Mouse (Mus musculus) forebrain, embryonic 14.5 days (tissue): ENCODE data around the gene Raver2. TPM values are rescaled to one million over a fixed set of nuclear protein-coding genes. Genes with fewer than 3 reads are reported as not detected.
A peak's percentile ranks its signal among the peaks of the same experiment; 100 is the strongest.

Source experiments
- ATAC-seq: fragments of 200-750 bp; cut with Nextera tagmentation; 2 replicates; pipeline ENCODE4 v1.8.0; 2017; ENCODE audit warnings: mild to moderate bottlenecking, moderate library complexity
- DNase-seq: peaks from one replicate; pipeline ENCODE4 v3.0.0-alpha.2; 2015; ENCODE audit warnings: low spot score
- H3K27ac ChIP-seq: fragments of 300-500 bp; sonication (generic); 2 replicates; pipeline ENCODE4 v1.5.1; 2014; ENCODE audit warnings: low read depth, mild to moderate bottlenecking, control low read depth, low read length, moderate library complexity
- H3K27me3 ChIP-seq: fragments of 300-500 bp; sonication (generic); replicated peaks from 2 replicates; pipeline ENCODE4 v1.6.1; 2014; ENCODE audit warnings: low read length, control low read depth, mixed read lengths; ENCODE audit not compliant: control insufficient read depth, insufficient read depth
- H3K36me3 ChIP-seq: fragments of 300-500 bp; sonication (generic); 2 replicates; pipeline ENCODE4 v1.6.1; 2014; ENCODE audit warnings: low read length, control low read depth; ENCODE audit not compliant: control insufficient read depth, insufficient read depth
- H3K4me1 ChIP-seq: fragments of 300-500 bp; sonication (generic); 2 replicates; pipeline ENCODE4 v1.6.1; 2014; ENCODE audit warnings: antibody characterized with exemption, low read length, control low read depth; ENCODE audit not compliant: control insufficient read depth, insufficient read depth
- H3K4me2 ChIP-seq: fragments of 300-500 bp; sonication (generic); 2 replicates; pipeline ENCODE4 v1.6.1; 2014; ENCODE audit warnings: mild to moderate bottlenecking, control low read depth, low read length
- H3K4me3 ChIP-seq: fragments of 300-500 bp; sonication (generic); 2 replicates; pipeline ENCODE4 v1.5.1; 2014; ENCODE audit warnings: low read depth, low read length, control low read depth
- H3K9ac ChIP-seq: fragments of 300-500 bp; sonication (generic); 2 replicates; pipeline ENCODE4 v1.6.1; 2014; ENCODE audit warnings: mild to moderate bottlenecking, low read length, control low read depth, moderate library complexity
- H3K9me3 ChIP-seq: fragments of 300-500 bp; sonication (generic); replicated peaks from 2 replicates; pipeline ENCODE4 v1.6.1; 2016; ENCODE audit warnings: low read length, control low read depth, mixed read lengths; ENCODE audit not compliant: control insufficient read depth
- WGBS: fragments of 180-500 bp; shearing (Covaris S2); extraction: QIAGEN DNeasy Blood & Tissue Kit; methylation state at CpG from one replicate; pipeline ENCODE4 v1.1.7; 2014; 5-methylcytosine and 5-hydroxymethylcytosine counted together
- polyA plus RNA-seq: library from polyadenylated mRNA; unstranded; fragments of >200 nt; fragmentation: Nextera tagmentation; extraction: Ambion mirVana; gene quantifications from 2 replicates; pipeline ENCODE4 v1.2.1, GENCODE M21; 2014

The Raver2 gene
- polyA plus RNA-seq, 1 experiment from 2014 or later = 5.4 TPM

GRCm38 (mm10) chr4:101137975-101138374, 69.2 kb downstream of the Raver2 start:
- no peaks in the 10 kb centered on the region for H3K36me3 ChIP-seq
- ATAC-seq (no peak), DNase-seq (no peak)
- no peak overlapping the region for H3K27ac ChIP-seq
- 82% methylated on average over 11 of the region's 11 CpGs for WGBS
- H3K4me2 ChIP-seq = no peak overlapping the region
- H3K27me3 ChIP-seq = no peaks in the 10 kb centered on the region
- H3K4me1 ChIP-seq = no peaks in the 10 kb centered on the region
- no peaks in the 10 kb centered on the region for H3K9me3 ChIP-seq
- H3K9ac ChIP-seq = no peak overlapping the region
- no peak overlapping the region for H3K4me3 ChIP-seq

- no peaks in the 10 kb centered on the region for H3K9me3 ChIP-seq
- no peaks in the 10 kb centered on the region for H3K4me1 ChIP-seq
- H3K27ac ChIP-seq = no peak overlapping the region
- WGBS = 92% methylated on average over 5 of the region's 5 CpGs
- DNase-seq = no peak
- no peak for ATAC-seq
- no peak overlapping the region for H3K4me3 ChIP-seq
- H3K9ac ChIP-seq = no peak overlapping the region
- H3K4me2 ChIP-seq = no peak overlapping the region
- no peaks in the 10 kb centered on the region for H3K27me3 ChIP-seq
- no peaks in the 10 kb centered on the region for H3K36me3 ChIP-seq
These were observed 73.0 kb downstream of the Raver2 start for GRCm38 (mm10) chr4:101141768-101142167.

- ATAC-seq = no peak
- Histone ChIP-seq H3K27ac (no peak overlapping the region), H3K4me2 (no peak overlapping the region), H3K9ac (no peak overlapping the region), H3K27me3 (no peaks in the 10 kb centered on the region), H3K4me3 (no peak overlapping the region), H3K36me3 (0 out of 2 replicates have a peak, but pooled peaks cover under 1% of the 10 kb centered on the region), H3K4me1 (no peaks in the 10 kb centered on the region), H3K9me3 (no peaks in the 10 kb centered on the region)
- DNase-seq = no peak
- 78% methylated on average over 4 of the region's 4 CpGs for WGBS
These were observed 75.1 kb downstream of the Raver2 start for GRCm38 (mm10) chr4:101143901-101144300.

GRCm38 (mm10) chr4:101144361-101144760, 75.6 kb downstream of the Raver2 start:
- H3K36me3 ChIP-seq = 0 out of 2 replicates have a peak, but pooled peaks cover 3% of the 10 kb centered on the region
- ATAC-seq (no peak), DNase-seq (no peak)
- H3K9ac ChIP-seq = no peak overlapping the region
- H3K27ac ChIP-seq = no peak overlapping the region
- WGBS = 89% methylated on average over 4 of the region's 4 CpGs
- H3K4me1 ChIP-seq = no peaks in the 10 kb centered on the region
- H3K9me3 ChIP-seq = no peaks in the 10 kb centered on the region
- no peak overlapping the region for H3K4me3 ChIP-seq
- H3K4me2 ChIP-seq = no peak overlapping the region
- no peaks in the 10 kb centered on the region for H3K27me3 ChIP-seq

- no peak for DNase-seq
- H3K4me1 ChIP-seq = no peaks in the 10 kb centered on the region
- WGBS = 87% methylated on average over 7 of the region's 7 CpGs
These were observed 76.0 kb downstream of the Raver2 start for GRCm38 (mm10) chr4:101144790-101145189.

GRCm38 (mm10) chr4:101146047-101146745, 77.4 kb downstream of the Raver2 start:
- peak overlapping the region; percentile 16; the same call in 1 of the 2 replicates for H3K4me2 ChIP-seq
- 25% methylated on average over 9 of the region's 9 CpGs for WGBS
- no peak overlapping the region for H3K9ac ChIP-seq
- H3K4me3 ChIP-seq = no peak overlapping the region
- peaks cover 10% of the 10 kb centered on the region; the same call in 1 of the 2 replicates for H3K36me3 ChIP-seq
- no peaks in the 10 kb centered on the region for H3K27me3 ChIP-seq
- no peaks in the 10 kb centered on the region for H3K9me3 ChIP-seq
- peak; percentile 95 for DNase-seq
- H3K4me1 ChIP-seq = no peaks in the 10 kb centered on the region
- H3K27ac ChIP-seq = no peak overlapping the region
- peak; percentile 89 for ATAC-seq

More at GRCm38 (mm10) chr4:101144790-101145189, 76.0 kb downstream of the Raver2 start:
- Histone ChIP-seq H3K27me3 (no peaks in the 10 kb centered on the region), H3K4me3 (no peak overlapping the region), H3K9me3 (no peaks in the 10 kb centered on the region), H3K4me2 (no peak overlapping the region), H3K9ac (no peak overlapping the region), H3K27ac (no peak overlapping the region), H3K36me3 (0 out of 2 replicates have a peak, but pooled peaks cover 3% of the 10 kb centered on the region)
- no peak for ATAC-seq

GRCm38 (mm10) chr4:101146891-101147655, 78.3 kb downstream of the Raver2 start:
- H3K9me3 ChIP-seq = no peaks in the 10 kb centered on the region
- no peak overlapping the region for H3K9ac ChIP-seq
- WGBS = 97% methylated on average over 11 of the region's 11 CpGs
- ATAC-seq = no peak
- H3K4me2 ChIP-seq = no peak overlapping the region
- no peak overlapping the region for H3K27ac ChIP-seq
- DNase-seq = no peak
- no peak overlapping the region for H3K4me3 ChIP-seq
- peaks cover 10% of the 10 kb centered on the region; the same call in 1 of the 2 replicates for H3K36me3 ChIP-seq
- H3K4me1 ChIP-seq = no peaks in the 10 kb centered on the region
- no peaks in the 10 kb centered on the region for H3K27me3 ChIP-seq

- 85% methylated on average over 4 of the region's 4 CpGs for WGBS
- Histone ChIP-seq H3K36me3 (peaks cover 59% of the 10 kb centered on the region), H3K27me3 (no peaks in the 10 kb centered on the region), H3K9me3 (no peaks in the 10 kb centered on the region), H3K4me1 (no peaks in the 10 kb centered on the region), H3K9ac (no peak overlapping the region), H3K4me2 (no peak overlapping the region), H3K27ac (no peak overlapping the region), H3K4me3 (no peak overlapping the region)
- DNase-seq = no peak
- no peak for ATAC-seq
These were observed 86.8 kb downstream of the Raver2 start for GRCm38 (mm10) chr4:101155541-101155940.

- peaks cover 62% of the 10 kb centered on the region for H3K36me3 ChIP-seq
- H3K27ac ChIP-seq = no peak overlapping the region
- no peaks in the 10 kb centered on the region for H3K9me3 ChIP-seq
- WGBS = 95% methylated on average over 5 of the region's 5 CpGs
- no peak overlapping the region for H3K4me2 ChIP-seq
- DNase-seq (no peak), ATAC-seq (no peak)
- H3K9ac ChIP-seq = no peak overlapping the region
- no peaks in the 10 kb centered on the region for H3K4me1 ChIP-seq
- H3K4me3 ChIP-seq = no peak overlapping the region
- H3K27me3 ChIP-seq = no peaks in the 10 kb centered on the region
These were observed 88.7 kb downstream of the Raver2 start for GRCm38 (mm10) chr4:101157476-101157875.
